Mouse (Mus musculus) gastrocnemius, postnatal 4 days (tissue): ENCODE data around the gene Smc5. TPM values are rescaled to one million over a fixed set of nuclear protein-coding genes. Genes with fewer than 3 reads are reported as not detected.

ENCODE experiments used
- DNase-seq, 2 experiments: peaks; one replicate each; pipeline ENCODE4 v3.0.0; 2021 to 2022; ENCODE audit warnings: low spot score in 2 of 2, mixed read lengths in 2 of 2
- total RNA-seq, 2 experiments: library from RNA; stranded (reverse); gene quantifications; 2 replicates each; pipeline ENCODE4 v1.2.3; 2021

Gene Smc5
- total RNA-seq, 2 experiments from 2014 or later: 34.8 to 44.4 TPM

DNA sequence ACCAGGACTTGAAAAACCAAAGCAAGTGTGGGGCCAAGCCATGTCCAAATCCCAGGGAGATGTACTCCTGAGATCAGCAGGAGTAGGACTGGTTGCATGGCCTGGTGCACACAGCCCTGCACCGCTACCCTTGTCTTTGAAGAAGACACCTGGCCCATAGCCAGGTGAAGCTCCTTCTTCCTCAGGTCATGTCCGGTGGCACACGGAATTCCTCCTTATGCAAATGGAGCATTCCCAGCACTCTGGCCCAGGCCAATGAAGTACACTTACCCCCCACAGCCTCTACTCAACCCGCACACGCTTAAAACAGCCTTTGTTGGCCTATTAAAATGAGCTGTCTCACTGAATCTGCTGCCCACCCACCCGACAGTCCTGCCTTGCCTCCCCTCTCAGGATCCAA, 82.2 kb downstream of the Smc5 start:
- no peak for DNase-seq

DNA sequence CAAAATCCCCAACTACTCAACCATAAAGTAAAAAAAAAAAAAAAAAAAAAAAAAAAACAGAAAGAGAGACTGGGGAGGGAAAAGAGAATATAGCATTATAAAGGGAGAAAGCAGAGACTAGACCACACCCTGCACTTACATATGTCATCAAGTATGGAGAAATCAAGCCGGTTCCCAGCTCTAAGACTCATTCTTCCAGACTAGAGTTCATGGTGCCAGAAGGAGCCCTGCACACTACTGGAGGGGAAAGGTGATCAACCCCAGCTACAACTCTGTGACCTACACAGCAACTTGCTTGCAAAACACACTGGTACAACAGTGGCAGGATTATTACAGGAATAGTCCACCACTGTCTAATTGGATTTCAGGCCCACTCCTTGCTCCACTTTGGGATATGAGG, 84.0 kb downstream of the Smc5 start:
- no peak for DNase-seq

DNA sequence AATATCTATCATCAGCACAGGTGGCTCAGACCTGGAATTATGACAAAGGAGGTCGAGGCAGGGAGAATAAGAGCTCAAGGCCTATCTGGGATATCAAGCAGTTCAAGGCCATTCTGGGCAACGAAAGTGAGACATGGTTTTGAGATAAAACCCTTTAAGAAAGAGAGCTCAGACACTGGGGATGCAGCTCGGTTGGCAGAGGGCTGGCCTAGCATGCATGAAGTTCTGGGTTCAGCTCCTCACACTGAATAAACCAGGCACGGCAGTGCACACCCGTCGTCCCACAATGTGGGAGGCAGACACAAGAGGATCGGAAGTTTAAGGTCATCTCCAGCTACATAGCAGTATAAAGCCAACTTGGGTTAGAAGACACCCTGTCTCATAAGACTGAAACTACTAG, 84.7 kb downstream of the Smc5 start:
- no peak for DNase-seq

DNA sequence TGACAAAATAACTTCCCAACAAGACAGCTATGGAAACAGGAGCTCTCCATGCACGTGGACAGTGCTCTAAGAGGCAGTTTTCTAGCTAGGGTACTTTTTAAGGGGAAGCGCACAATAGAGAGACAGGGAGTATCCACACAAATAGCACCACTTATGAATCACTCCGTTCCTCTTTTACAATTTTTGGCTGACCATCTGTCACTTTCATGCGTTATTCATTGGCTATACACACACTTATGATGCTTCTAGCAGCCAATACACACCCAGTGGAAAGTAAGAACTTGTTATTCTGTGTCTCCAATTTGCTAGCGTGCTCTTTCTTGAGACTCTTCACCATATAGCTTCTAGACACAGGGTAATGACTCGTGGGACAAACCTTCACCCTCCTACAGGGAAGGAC, 86.0 kb downstream of the Smc5 start:
- DNase-seq: no peak

DNA sequence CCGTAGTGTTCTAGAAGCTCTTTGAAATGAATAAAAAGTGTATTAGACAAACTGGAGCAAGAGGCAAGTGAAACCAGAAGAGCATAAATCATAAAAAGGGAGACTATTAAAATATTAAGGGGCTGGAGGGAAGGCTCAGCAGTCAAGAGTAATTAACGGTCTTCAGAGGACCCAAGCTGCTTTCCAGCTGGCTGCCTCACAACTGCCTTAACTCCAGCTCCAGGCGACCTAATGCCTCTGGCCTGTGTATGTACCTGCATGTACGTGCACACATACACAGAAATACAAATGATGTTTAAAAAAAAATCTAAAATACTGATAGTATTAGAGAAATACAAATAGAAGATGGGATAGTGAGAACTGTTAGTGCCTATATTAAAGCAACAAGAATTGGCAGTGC, 89.6 kb downstream of the Smc5 start:
- no peak for DNase-seq

DNA sequence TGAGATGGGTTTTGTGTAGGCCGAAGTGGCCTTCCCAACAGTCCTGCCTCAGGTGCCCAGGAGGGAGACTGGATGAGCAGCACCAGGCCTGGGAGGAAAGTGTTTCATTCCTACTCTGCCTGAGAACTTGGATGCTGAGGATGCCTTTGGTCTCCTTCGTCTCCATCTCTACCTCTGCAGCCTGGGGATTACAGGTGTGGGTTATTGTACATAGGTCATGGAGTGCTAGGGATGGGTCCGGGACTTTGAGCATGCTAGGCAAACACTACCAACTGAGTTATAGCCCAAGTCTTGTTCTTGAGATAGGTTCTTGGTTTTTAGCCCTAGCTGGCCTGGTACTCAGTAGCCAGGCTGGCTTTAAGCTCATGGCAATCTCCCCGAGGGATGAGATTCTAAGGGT, 90.2 kb downstream of the Smc5 start:
- DNase-seq: no peak

DNA sequence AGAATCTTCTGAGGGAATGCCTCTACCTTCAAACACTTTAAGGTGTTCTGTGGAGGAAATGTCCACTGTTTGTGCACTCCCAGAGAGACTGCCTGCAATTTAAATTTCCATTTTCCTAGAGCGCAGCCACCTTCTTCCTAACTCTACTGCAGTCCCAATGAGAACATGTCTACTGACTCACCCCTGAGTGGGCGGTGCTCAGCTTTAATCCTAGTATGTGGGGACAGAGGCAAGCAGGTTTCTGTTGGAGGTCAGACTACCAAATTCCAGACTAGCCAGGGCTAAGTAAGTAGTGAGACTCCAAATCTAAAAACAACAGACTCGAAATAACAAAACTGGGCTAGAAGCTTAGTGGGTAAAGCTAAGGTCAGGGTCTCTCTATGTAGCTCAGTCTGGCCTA, 95.2 kb downstream of the Smc5 start:
- no peak for DNase-seq

DNA sequence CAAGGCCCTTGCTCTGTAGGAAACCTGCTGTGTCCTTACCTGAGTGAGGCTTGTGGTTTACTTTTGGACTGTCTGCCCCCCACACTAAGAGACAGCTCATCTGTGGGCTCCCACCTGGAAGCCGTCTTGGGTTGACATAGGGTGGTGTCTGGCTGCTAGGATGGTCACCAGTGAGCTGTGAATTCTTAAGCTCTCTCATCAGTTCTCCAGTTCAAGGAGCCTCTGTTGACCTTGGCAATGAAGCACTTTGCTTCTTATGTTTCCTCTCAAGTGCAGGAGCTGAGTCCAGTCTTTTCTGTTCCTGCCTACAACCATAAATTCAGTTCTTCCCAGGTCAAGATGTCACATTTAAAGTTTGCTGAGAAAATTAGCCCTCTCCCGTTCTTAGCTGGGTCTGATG, 98.2 kb downstream of the Smc5 start:
- no peak for DNase-seq

DNA sequence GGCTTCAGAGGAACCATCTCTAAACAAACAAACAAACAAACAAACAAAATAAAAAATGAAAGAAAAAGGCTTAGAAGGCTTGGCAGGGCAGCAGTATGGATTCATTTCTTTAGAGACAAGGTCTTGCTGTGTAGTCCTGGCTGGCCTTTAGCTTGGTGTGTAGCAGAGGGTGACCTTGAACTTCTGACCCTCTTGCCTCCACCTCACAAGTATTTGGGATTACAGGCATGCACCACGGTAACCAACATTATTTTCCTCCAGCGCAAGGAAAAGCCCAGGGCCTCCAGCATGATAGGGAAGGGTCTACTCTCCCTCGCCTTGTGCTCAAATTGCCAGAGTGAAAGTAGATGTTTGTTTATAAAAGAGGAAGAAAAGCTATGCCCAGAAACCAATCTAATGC, 98.6 kb downstream of the Smc5 start:
- no peak for DNase-seq

DNA sequence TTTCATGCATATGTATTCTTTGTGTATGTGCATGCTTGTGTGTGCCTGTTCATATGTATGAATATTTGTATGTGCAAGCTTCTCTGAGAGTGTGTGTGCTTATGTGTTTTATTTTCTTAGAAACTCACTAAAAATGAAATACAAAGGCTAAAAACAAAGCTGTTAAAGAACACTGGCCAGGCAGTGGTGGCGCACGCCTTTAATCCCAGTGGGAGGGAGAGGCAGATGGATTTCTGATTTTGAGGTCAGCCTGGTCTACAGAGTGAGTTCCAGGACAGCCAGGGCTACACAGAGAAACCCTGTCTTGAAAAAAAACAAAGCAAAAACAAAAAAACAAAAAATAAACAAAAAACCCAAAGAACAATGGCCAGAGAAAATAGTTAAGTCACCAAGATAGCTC, 102.6 kb downstream of the Smc5 start:
- DNase-seq: no peak

DNA sequence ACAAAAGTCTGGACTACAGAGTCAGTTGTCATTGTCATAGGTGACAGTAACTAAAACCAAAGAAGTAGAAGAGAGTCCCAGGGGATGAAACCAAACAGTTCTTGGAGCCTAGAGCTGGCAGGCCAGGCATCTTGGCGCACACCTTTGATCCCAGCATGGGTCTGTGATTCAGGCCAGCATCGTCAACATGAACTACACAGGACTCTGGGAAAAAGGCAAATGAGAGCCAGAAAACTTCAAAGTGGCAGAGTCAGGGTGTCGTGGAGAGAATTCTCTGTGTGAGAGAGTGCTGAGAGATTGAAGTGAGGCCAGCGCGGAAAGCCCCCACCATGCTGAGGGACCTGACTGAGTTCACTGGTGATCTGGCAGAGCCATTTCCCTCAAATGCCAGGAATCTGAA, 103.2 kb downstream of the Smc5 start:
- DNase-seq: no peak

DNA sequence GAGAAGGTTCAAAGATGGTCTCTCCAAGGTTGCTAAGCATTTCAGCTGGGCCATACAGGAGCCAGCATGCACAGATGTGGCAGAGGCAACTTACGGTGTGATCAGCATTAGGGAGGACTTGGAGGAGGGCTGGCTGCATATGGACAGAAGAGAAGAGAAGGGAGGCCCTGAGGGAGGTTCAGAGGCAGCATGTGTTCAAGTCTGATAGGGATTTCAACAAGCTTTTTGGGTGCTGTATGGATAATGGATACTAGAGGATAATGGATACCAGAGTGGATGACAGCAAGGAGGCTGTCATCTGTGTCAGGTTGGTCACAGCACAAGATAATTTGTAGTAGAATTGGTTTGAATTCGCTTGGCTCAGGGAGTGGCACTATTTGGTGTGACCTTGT, 104.0 kb downstream of the Smc5 start:
- no peak for DNase-seq

DNA sequence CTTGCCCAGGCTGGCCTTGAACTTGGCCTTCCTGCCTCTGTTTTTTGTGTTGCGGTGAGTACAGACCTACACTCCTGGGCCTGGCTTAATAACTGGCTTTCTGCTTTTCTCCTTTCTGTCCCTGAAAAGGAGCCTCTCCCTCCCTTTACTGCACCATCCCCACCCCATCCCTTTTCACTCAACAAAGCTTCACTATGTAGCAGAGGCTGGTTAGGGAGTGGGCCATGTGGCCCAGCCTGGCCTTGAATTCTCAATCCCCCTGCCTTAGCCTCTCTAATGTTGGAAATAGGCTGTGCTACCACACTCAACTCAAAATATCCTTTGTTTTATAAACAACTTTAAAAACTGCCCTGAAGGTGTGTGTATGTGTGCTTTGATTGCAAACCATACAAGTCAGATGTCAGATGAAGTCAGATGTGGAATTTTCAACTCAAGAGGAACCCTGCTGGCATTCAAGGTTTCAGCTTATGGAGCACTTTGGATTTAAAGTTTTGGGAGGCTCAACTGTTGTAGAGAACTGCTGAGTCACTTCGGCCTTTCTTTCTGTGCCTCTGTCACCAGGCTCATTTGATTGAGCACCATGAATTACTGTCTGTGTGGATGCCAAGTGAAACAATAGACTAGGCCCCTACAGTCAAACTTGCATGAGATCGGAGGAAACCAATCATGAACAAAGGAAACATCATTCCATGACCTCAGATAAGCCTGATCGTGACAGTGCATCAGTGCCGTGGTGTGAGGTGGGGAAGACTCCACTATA, 104.6 kb downstream of the Smc5 start:
- no peak for DNase-seq

DNA sequence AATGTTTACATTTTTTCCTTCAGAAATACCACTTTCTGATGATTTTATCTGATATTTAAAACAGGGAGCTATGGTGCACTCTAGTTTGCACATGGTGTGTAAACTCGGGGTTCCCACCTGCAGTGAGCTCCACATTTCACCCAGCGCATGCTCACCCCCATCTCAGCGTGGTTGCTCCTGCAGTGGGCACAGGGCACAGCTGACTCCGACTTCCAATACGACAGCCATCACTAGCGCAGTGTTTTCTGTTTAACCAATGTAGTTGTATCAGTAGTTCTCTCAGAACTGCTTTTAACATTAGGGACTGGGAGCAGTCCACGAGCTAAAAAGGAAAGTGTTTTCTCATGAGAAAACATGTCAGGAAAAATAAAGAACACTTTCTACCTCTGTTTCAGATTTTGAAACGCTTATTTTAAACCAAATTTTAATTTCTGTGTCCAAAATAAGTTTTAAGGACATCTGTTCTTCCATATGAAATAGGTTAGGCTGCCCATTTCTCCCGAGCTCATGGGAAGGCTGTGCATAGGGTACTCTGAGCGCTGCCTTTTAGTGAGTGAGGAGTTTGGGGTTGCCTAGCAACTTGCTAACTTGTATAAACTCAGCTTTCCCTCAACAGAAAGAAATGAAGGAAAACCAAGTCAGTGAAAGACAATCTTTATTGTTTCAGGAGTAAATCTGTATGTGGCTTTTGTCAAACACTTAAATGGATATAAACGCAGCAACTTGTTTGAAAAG, 107.0 kb downstream of the Smc5 start:
- DNase-seq: no peak

DNA sequence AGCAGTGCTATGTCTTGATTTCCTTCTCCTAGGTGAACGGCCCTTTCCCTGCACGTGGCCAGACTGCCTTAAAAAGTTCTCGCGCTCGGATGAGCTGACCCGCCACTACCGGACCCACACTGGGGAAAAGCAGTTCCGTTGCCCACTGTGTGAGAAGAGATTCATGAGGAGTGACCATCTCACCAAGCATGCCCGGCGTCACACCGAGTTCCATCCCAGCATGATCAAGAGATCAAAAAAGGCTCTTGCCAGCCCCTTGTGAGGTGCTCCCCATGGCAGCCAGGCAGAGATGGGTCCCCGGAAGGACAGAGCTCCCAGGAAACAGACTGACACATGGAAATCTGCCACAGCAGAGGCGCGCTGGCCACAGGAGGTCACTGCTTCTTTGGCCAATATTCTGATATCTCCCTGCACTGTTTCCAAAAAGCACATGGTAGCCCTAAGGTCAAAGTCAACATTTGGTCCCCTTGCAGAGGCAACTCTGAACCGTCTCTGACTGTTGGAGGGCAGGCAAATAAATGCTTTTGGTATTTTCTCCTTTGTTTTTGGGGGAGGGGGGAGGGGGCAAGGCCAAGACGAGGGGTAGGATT, 109.0 kb downstream of the Smc5 start:
- no peak for DNase-seq

DNA sequence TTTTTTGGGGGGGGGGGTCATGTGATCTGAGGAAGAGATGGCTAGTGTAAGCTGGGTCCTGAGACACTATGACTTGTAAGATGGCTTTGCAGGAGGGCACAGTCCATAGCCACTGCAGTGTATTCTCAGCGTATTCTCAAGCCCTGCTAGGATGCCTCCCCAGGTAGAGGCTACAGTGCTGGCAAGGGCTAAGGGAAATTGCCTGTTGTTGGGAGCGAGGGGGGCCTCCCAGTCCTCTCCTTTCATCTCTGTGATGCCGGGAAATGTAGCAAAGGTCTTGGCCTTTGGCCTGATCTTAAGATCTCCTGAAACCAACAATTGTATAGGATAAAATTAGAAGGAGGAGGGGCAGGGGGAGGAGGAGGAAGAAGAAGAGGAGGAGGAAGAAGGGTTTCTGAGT, 110.3 kb downstream of the Smc5 start:
- no peak for DNase-seq

DNA sequence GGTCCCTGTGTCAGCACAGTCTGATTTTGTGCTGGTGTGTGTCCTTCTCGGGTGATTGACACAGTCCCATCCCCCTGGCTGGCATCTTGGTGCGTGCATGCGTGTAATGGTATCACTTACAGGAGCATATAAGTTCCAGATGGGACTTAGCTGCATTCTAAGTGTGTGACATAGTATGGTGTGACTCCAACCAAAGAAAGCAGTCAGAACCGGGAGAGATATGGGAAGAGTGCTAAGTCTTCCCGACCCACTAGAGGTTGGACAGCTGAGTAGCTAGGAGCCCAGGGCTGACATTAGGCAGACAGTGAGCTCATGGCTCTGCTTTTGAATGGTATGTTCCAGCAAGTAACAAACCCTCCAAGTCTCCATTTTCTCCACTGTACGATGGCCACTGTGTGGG, 110.8 kb downstream of the Smc5 start:
- no peak for DNase-seq

DNA sequence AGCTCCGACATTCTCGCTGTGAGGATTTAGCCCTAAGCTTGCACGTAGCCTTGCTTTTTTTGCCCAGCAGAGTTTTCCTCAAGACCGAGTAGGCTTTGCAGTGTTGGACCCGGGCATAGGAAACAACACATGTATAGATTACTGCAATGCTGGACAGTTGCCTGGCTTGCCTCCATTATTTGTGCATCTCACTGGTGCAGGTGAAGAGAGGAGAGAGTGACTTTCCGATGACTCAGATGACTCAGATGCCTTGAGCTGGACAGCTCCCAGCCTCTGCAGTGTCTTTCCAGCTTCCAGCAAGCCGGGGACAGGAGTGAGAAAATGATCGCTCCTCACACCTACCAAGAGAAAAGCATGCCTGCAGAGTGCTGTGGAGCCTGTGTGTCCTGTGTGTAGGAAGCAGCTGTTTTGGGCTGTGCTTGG, 111.3 kb downstream of the Smc5 start:
- DNase-seq: no peak

DNA sequence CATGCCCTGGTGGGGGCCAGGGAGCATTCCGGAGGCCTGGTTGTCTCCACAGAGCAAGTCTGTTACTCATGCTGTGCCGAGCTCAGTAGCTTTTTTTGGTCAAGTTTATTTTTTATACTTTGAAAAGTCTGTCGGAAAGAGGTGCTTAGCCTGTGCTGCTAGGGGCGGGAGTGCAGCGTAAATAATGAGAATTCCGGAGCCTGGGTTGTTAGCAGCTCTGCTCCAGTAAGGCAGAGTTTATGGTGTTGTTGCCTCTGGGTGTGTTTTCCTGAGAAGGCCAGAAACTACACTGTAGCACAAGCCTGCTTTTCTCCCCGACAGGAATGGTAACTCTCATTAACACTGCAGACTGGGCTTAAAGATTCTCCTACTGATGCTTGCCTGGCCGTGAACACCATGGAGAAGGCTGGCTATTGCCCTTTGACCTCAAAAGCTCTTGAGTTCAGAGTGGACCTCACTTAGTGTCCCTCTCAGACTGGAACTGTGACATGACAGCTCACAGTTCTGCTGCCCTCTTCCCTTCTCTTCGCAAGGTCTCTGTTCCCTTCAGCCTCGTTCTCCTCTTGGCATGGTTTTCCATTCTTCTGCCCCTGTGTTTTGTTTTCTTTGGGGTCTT, 113.8 kb downstream of the Smc5 start:
- no peak for DNase-seq
